Mouse (Mus musculus) lung, embryonic 15.5 days (tissue): ENCODE measurements around the gene Il4. TPM values are rescaled to one million over a fixed set of nuclear protein-coding genes. Genes with fewer than 3 reads are reported as not detected.

Source experiments
- ATAC-seq: fragments of 200-750 bp; cut with Nextera tagmentation; 2 replicates; pipeline ENCODE4 v1.8.0; 2017; ENCODE audit warnings: moderate number of reproducible peaks, borderline replicate concordance; ENCODE audit not compliant: low FRiP score, low TSS enrichment; ENCODE audit errors: extremely low read depth
- H3K27ac ChIP-seq: fragments of 300-500 bp; sonication (generic); 2 replicates; pipeline ENCODE4 v1.5.1; 2015; ENCODE audit warnings: moderate library complexity, mild to moderate bottlenecking, inconsistent platforms
- H3K27me3 ChIP-seq: fragments of 300-500 bp; sonication (generic); 2 replicates; pipeline ENCODE4 v1.6.1; 2015; ENCODE audit warnings: inconsistent platforms
- H3K36me3 ChIP-seq: fragments of 300-500 bp; sonication (generic); 2 replicates; pipeline ENCODE4 v1.6.1; 2015; ENCODE audit warnings: inconsistent platforms
- H3K4me1 ChIP-seq: fragments of 300-500 bp; sonication (generic); 2 replicates; pipeline ENCODE4 v1.6.1; 2015; ENCODE audit warnings: inconsistent platforms
- H3K4me2 ChIP-seq: fragments of 300-500 bp; sonication (generic); 2 replicates; pipeline ENCODE4 v1.6.1; 2015; ENCODE audit warnings: inconsistent platforms, mild to moderate bottlenecking, moderate library complexity
- H3K4me3 ChIP-seq: fragments of 300-500 bp; sonication (generic); 2 replicates; pipeline ENCODE4 v1.5.1; 2015; ENCODE audit warnings: mild to moderate bottlenecking, inconsistent platforms
- H3K9ac ChIP-seq: fragments of 300-500 bp; sonication (generic); 2 replicates; pipeline ENCODE4 v1.6.1; 2015; ENCODE audit warnings: inconsistent platforms
- H3K9me3 ChIP-seq: fragments of 300-500 bp; sonication (generic); 2 replicates; pipeline ENCODE4 v1.6.1; 2016; ENCODE audit warnings: inconsistent platforms
- WGBS: fragments of 180-500 bp; shearing (Covaris S2); methylation state at CpG from one replicate; pipeline ENCODE4 v1.1.7; 2015; 5-methylcytosine and 5-hydroxymethylcytosine counted together
- polyA plus RNA-seq: library from polyadenylated mRNA; unstranded; fragments of >200 nt; fragmentation: Nextera tagmentation; extraction: Ambion mirVana; gene quantifications from 2 replicates; pipeline ENCODE4 v1.2.1, GENCODE M21; 2015

Gene Il4
- 1.2 TPM in 2 replicates for polyA plus RNA-seq

- Histone ChIP-seq H3K9ac (no peak within 1 kb of the TSS), H3K4me2 (no peak within 1 kb of the TSS), H3K27me3 (no peaks in the 10 kb centered on the region), H3K4me3 (no peak within 1 kb of the TSS), H3K36me3 (no peaks in the 10 kb centered on the region), H3K9me3 (no peaks in the 10 kb centered on the region), H3K4me1 (no peaks in the 10 kb centered on the region), H3K27ac (no peak within 1 kb of the TSS)
- ATAC-seq = no peak
- WGBS = 66% methylated on average over 7 of the region's 7 CpGs
These were observed at the start of gene Il4 for GRCm38 (mm10) chr11:53618619-53619198. Il4 (minus strand) TSS chr11:53618669.

- WGBS = 70% methylated on average over 5 of the region's 5 CpGs
- peaks cover 35% of the 10 kb centered on the region for H3K36me3 ChIP-seq
- no peaks in the 10 kb centered on the region for H3K4me1 ChIP-seq
- H3K27ac ChIP-seq = no peak overlapping the region
- no peak overlapping the region for H3K4me3 ChIP-seq
- H3K4me2 ChIP-seq = no peak overlapping the region
- ATAC-seq = no peak
- no peaks in the 10 kb centered on the region for H3K9me3 ChIP-seq
- no peak overlapping the region for H3K9ac ChIP-seq
- H3K27me3 ChIP-seq = no peaks in the 10 kb centered on the region
These were observed 45.6 kb upstream of the Il4 start for GRCm38 (mm10) chr11:53664091-53664490.

- Histone ChIP-seq H3K9ac (no peak overlapping the region), H3K9me3 (no peaks in the 10 kb centered on the region), H3K4me2 (no peak overlapping the region), H3K36me3 (peaks cover 26% of the 10 kb centered on the region), H3K27ac (no peak overlapping the region), H3K4me3 (no peak overlapping the region), H3K27me3 (no peaks in the 10 kb centered on the region), H3K4me1 (no peaks in the 10 kb centered on the region)
- WGBS = 59% methylated on average over 14 of the region's 14 CpGs
- no peak for ATAC-seq
These were observed 44.6 kb upstream of the Il4 start for GRCm38 (mm10) chr11:53662794-53663674.

GRCm38 (mm10) chr11:53657828-53658227 lies 39.4 kb upstream of the Il4 start:
- ATAC-seq = no peak
- Histone ChIP-seq H3K36me3 (peaks cover 20% of the 10 kb centered on the region), H3K4me2 (no peak overlapping the region), H3K4me3 (no peak overlapping the region), H3K27ac (no peak overlapping the region), H3K4me1 (no peaks in the 10 kb centered on the region), H3K9ac (no peak overlapping the region), H3K9me3 (no peaks in the 10 kb centered on the region), H3K27me3 (no peaks in the 10 kb centered on the region)
- WGBS = 83% methylated on average over 6 of the region's 6 CpGs

GRCm38 (mm10) chr11:53657381-53657780 lies 38.9 kb upstream of the Il4 start:
- H3K36me3 ChIP-seq = peaks cover 20% of the 10 kb centered on the region
- no peaks in the 10 kb centered on the region for H3K4me1 ChIP-seq
- H3K4me3 ChIP-seq = no peak overlapping the region
- no peaks in the 10 kb centered on the region for H3K9me3 ChIP-seq
- no peak overlapping the region for H3K4me2 ChIP-seq
- no peak for ATAC-seq
- no peaks in the 10 kb centered on the region for H3K27me3 ChIP-seq
- H3K9ac ChIP-seq = no peak overlapping the region
- no peak overlapping the region for H3K27ac ChIP-seq
- 81% methylated on average over 8 of the region's 8 CpGs for WGBS

GRCm38 (mm10) chr11:53656558-53657202 lies 38.2 kb upstream of the Il4 start:
- Histone ChIP-seq H3K9me3 (no peaks in the 10 kb centered on the region), H3K27me3 (no peaks in the 10 kb centered on the region), H3K9ac (no peak overlapping the region), H3K4me2 (no peak overlapping the region), H3K27ac (no peak overlapping the region), H3K4me1 (no peaks in the 10 kb centered on the region), H3K36me3 (peaks cover 25% of the 10 kb centered on the region), H3K4me3 (no peak overlapping the region)
- ATAC-seq = no peak
- WGBS = 66% methylated on average over 9 of the region's 9 CpGs

GRCm38 (mm10) chr11:53655043-53655442 lies 36.6 kb upstream of the Il4 start:
- no peak for ATAC-seq

GRCm38 (mm10) chr11:53652427-53652826 lies 34.0 kb upstream of the Il4 start:
- H3K27me3 ChIP-seq = no peaks in the 10 kb centered on the region
- H3K9me3 ChIP-seq = no peaks in the 10 kb centered on the region
- no peaks in the 10 kb centered on the region for H3K4me1 ChIP-seq
- ATAC-seq = no peak
- WGBS = 75% methylated on average over 2 of the region's 2 CpGs
- H3K4me2 ChIP-seq = no peak overlapping the region
- no peak overlapping the region for H3K9ac ChIP-seq
- no peak overlapping the region for H3K27ac ChIP-seq
- no peak overlapping the region for H3K4me3 ChIP-seq
- H3K36me3 ChIP-seq = peaks cover 44% of the 10 kb centered on the region

More at GRCm38 (mm10) chr11:53655043-53655442, 36.6 kb upstream of the Il4 start:
- Histone ChIP-seq H3K4me1 (no peaks in the 10 kb centered on the region), H3K9me3 (no peaks in the 10 kb centered on the region), H3K9ac (no peak overlapping the region), H3K36me3 (peaks cover 37% of the 10 kb centered on the region), H3K4me3 (no peak overlapping the region), H3K27me3 (no peaks in the 10 kb centered on the region), H3K4me2 (no peak overlapping the region), H3K27ac (no peak overlapping the region)
- WGBS = 68% methylated on average over 5 of the region's 5 CpGs

- Histone ChIP-seq H3K4me2 (no peak overlapping the region), H3K4me3 (no peak overlapping the region), H3K9me3 (no peaks in the 10 kb centered on the region), H3K27me3 (no peaks in the 10 kb centered on the region), H3K36me3 (peaks cover 44% of the 10 kb centered on the region), H3K27ac (no peak overlapping the region), H3K4me1 (no peaks in the 10 kb centered on the region), H3K9ac (no peak overlapping the region)
- 84% methylated on average over 4 of the region's 4 CpGs for WGBS
- no peak for ATAC-seq
These were observed 33.0 kb upstream of the Il4 start for GRCm38 (mm10) chr11:53651441-53651840.

- Histone ChIP-seq H3K27ac (no peak overlapping the region), H3K4me1 (no peaks in the 10 kb centered on the region), H3K36me3 (0 out of 2 replicates have a peak, but pooled peaks cover 3% of the 10 kb centered on the region), H3K4me3 (no peak overlapping the region), H3K27me3 (no peaks in the 10 kb centered on the region), H3K9ac (no peak overlapping the region), H3K4me2 (no peak overlapping the region), H3K9me3 (no peaks in the 10 kb centered on the region)
- ATAC-seq = no peak
- 65% methylated on average over 5 of the region's 5 CpGs for WGBS
These were observed 25.5 kb upstream of the Il4 start for GRCm38 (mm10) chr11:53644017-53644416.

GRCm38 (mm10) chr11:53642744-53643279 lies 24.3 kb upstream of the Il4 start:
- H3K9me3 ChIP-seq = no peaks in the 10 kb centered on the region
- no peaks in the 10 kb centered on the region for H3K4me1 ChIP-seq
- H3K4me3 ChIP-seq = no peak overlapping the region
- peaks cover under 1% of the 10 kb centered on the region; the same call in 1 of the 2 replicates for H3K27me3 ChIP-seq
- H3K27ac ChIP-seq = no peak overlapping the region
- WGBS = 68% methylated on average over 12 of the region's 12 CpGs
- H3K4me2 ChIP-seq = no peak overlapping the region
- H3K36me3 ChIP-seq = no peaks in the 10 kb centered on the region
- ATAC-seq = no peak
- no peak overlapping the region for H3K9ac ChIP-seq
